ENCODE assay signal across 10 mouse cellular contexts in the genomic region with DNA sequence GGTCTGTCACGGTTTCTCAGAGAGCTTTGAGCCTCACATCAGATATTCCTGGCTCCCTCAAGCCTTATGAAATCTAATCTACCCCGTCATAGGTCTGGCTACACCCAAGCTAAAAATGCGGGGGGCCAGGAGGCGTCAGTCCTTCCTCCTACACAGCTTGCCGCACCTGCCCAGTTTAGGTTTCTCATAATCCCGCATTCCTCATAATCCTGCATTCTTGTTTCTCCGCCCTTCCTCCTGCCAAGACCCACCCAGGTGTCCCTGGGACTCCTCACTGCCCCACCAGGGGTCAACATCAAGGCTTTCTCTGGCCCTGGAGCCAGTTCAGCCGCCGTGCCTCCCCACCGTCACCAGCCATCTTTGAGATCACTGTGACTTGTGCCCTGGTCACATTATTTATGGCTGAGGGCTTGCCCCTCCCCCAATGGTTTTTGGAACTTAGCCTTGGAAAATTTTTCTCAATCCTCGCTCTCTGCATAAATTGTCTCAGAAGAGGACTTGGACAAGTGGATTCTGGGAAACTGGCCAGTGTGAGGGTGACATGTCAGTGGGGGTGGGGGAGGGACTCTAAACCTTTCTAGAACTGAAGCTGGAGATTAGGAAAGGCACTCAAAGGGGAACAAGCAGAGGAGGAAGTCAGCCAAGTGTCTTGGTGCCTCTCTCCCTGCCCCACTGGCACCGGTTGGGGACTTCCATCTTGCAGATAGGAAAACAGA. TPM values are rescaled to one million over a fixed set of nuclear protein-coding genes. Genes with fewer than 3 reads are reported as not detected.
DNase-seq lines count a peak whose midpoint lies in the region; ATAC-seq and TF ChIP-seq lines count a peak whose summit lies in the region.
"Had no signal": no experiment of that assay in that cellular context is flagged by ENCODE, and none has a peak within 500 bp of the region (broad histone marks: within the 10 kb centered on the region; RNA-seq: fewer than 3 reads in every experiment).

No protein-coding gene starts in this region.

- H3K9me3 ChIP-seq in forebrain, embryonic 13.5 days (replicated peaks), result no peaks in the 10 kb centered on the region
- no peaks in the 10 kb centered on the region for H3K9me3 ChIP-seq in forebrain, embryonic 12.5 days
- H3K9me3 ChIP-seq in heart, embryonic 16.5 days (replicated peaks; ENCODE audit: control insufficient read depth, low read length), result no peaks in the 10 kb centered on the region
- H3K9me3 ChIP-seq: neural tube, embryonic 12.5 days had no signal

- TF ChIP-seq CTCF in embryonic fibroblast, embryonic 13.5 days (IDR thresholded peaks at IDR 0.05; ENCODE audit: borderline replicate concordance, insufficient read depth, low read length), result no peak

- TF ChIP-seq POLR2A in embryonic fibroblast, embryonic 13.5 days (IDR thresholded peaks at IDR 0.05; ENCODE audit: low read depth, low read length), result no peak

- 0 out of 2 replicates have a peak overlapping the region, but pooled peaks have one; percentile 12 for H3K9ac ChIP-seq in forebrain, embryonic 13.5 days
- H3K9ac ChIP-seq in forebrain, embryonic 12.5 days, result no peak overlapping the region
- H3K9ac ChIP-seq in heart, embryonic 16.5 days (ENCODE audit: low read length), result no peak overlapping the region
- H3K9ac ChIP-seq: neural tube, embryonic 12.5 days had no signal

- H3K27ac ChIP-seq in forebrain, embryonic 13.5 days, result no peak overlapping the region
- H3K27ac ChIP-seq in forebrain, embryonic 12.5 days, result no peak overlapping the region
- H3K27ac ChIP-seq in embryonic fibroblast, embryonic 13.5 days (ENCODE audit: insufficient read depth, low read length), result peak overlapping the region; percentile 41
- H3K27ac ChIP-seq in heart, embryonic 16.5 days (ENCODE audit: low read length), result peak overlapping the region; percentile 66
- H3K27ac ChIP-seq: neural tube, embryonic 12.5 days had no signal

- H3K36me3 ChIP-seq in forebrain, embryonic 13.5 days (ENCODE audit: poor library complexity, severe bottlenecking), result no peaks in the 10 kb centered on the region
- H3K36me3 ChIP-seq in forebrain, embryonic 12.5 days (replicated peaks), result no peaks in the 10 kb centered on the region
- H3K36me3 ChIP-seq in heart, embryonic 16.5 days (ENCODE audit: control insufficient read depth, insufficient read depth), result no peaks in the 10 kb centered on the region
- H3K36me3 ChIP-seq: neural tube, embryonic 12.5 days had no signal

- peaks cover 2% of the 10 kb centered on the region; the same call in 1 of the 2 replicates for H3K27me3 ChIP-seq in forebrain, embryonic 13.5 days
- 0 out of 2 replicates have a peak, but pooled peaks cover 5% of the 10 kb centered on the region for H3K27me3 ChIP-seq in forebrain, embryonic 12.5 days
- H3K27me3 ChIP-seq in heart, embryonic 16.5 days (ENCODE audit: control insufficient read depth, insufficient read depth, low read length), result peaks cover 8% of the 10 kb centered on the region
- H3K27me3 ChIP-seq: neural tube, embryonic 12.5 days had no signal

- ATAC-seq in forebrain, embryonic 13.5 days, result 0 out of 2 replicates have a peak, but pooled peaks have one; percentile 28
- no peak for ATAC-seq in forebrain, embryonic 12.5 days (ENCODE audit: low FRiP score)
- peak; percentile 25; the same call in 1 of the 2 replicates for ATAC-seq in heart, embryonic 16.5 days (replicated peaks; ENCODE audit: extremely low read depth, insufficient read depth, low FRiP score)
- ATAC-seq in megakaryocyte progenitor cell, adult 5-6 weeks (replicated peaks; ENCODE audit: poor library complexity), result peak; percentile 73

- WGBS in forebrain, embryonic 13.5 days, result 45% methylated on average over 12 of the region's 12 CpGs
- 44% methylated on average over 12 of the region's 12 CpGs for WGBS in forebrain, embryonic 12.5 days
- 38% methylated on average over 12 of the region's 12 CpGs for WGBS in heart, embryonic 16.5 days

- H3K4me2 ChIP-seq in forebrain, embryonic 13.5 days, result no peak overlapping the region
- no peak overlapping the region for H3K4me2 ChIP-seq in forebrain, embryonic 12.5 days
- peak overlapping the region; percentile 10 for H3K4me2 ChIP-seq in heart, embryonic 16.5 days (ENCODE audit: low read depth, low read length)
- H3K4me2 ChIP-seq: neural tube, embryonic 12.5 days had no signal

- H3K4me1 ChIP-seq in forebrain, embryonic 13.5 days, result peaks cover 27% of the 10 kb centered on the region
- peaks cover 21% of the 10 kb centered on the region for H3K4me1 ChIP-seq in forebrain, embryonic 12.5 days
- H3K4me1 ChIP-seq in embryonic fibroblast, embryonic 13.5 days (ENCODE audit: control insufficient read depth, insufficient read depth, low read length), result peaks cover 3% of the 10 kb centered on the region; the same call in 1 of the 2 replicates
- H3K4me1 ChIP-seq in heart, embryonic 16.5 days (ENCODE audit: control insufficient read depth, insufficient read depth, low read length), result peaks cover 33% of the 10 kb centered on the region

- DNase-seq in adrenal gland, adult 18-20 months (ENCODE audit: low spot score in 2 of 2), result peak; percentile 57
- peak; percentile 35 to 42 for DNase-seq in layer of hippocampus, postnatal 14 days (ENCODE audit: low spot score in 2 of 2)
- no peak for DNase-seq in c-Kit-positive CD71-positive TER-119-positive erythroid progenitor cells, embryonic 14.5 days (ENCODE audit: low spot score)

- H3K4me3 ChIP-seq in forebrain, embryonic 13.5 days, result no peak overlapping the region
- H3K4me3 ChIP-seq in forebrain, embryonic 12.5 days (replicated peaks), result no peak overlapping the region
- H3K4me3 ChIP-seq in embryonic fibroblast, embryonic 13.5 days (ENCODE audit: insufficient read depth, low read length), result no peak overlapping the region
- no peak overlapping the region for H3K4me3 ChIP-seq in heart, embryonic 16.5 days (ENCODE audit: low read length)
- H3K4me3 ChIP-seq: erythroblast, embryonic 14.5 days; neural tube, embryonic 12.5 days had no signal

RNA-seq across cellular contexts. Expression of gene Bcdin3d, which starts 23.2 kb away (rescaled TPM):
- polyA plus RNA-seq in forebrain, embryonic 13.5 days (2015; fragmentation: Nextera tagmentation; extraction: Ambion mirVana), result 24.7 and 25.4 TPM in 2 replicates
- 21.5 and 25.0 TPM in 2 replicates for polyA plus RNA-seq in forebrain, embryonic 12.5 days (2016; fragmentation: Nextera tagmentation; extraction: Ambion mirVana)
- total RNA-seq in adrenal gland, adult 18-20 months (2021), result 1 to 10 TPM; 4.6 to 4.7 TPM
- 3.5 and 5.8 TPM in 2 replicates for polyA plus RNA-seq in embryonic fibroblast, embryonic 13.5 days (2011; ENCODE audit: insufficient read length, low read depth, missing spikeins)
- 12.5 and 13.0 TPM in 2 replicates for polyA plus RNA-seq in heart, embryonic 16.5 days (2015; fragmentation: Nextera tagmentation; extraction: Ambion mirVana)
- total RNA-seq in layer of hippocampus, postnatal 14 days (2021), result 1 to 10 TPM; 4.3 to 5.0 TPM
- total RNA-seq in megakaryocyte progenitor cell, adult 5-6 weeks (2015), result 3.9 and 5.6 TPM in 2 replicates
- total RNA-seq in megakaryocyte progenitor cell, adult 5-6 weeks (2017), result 3.7 and 6.2 TPM in 2 replicates

RNA-seq across cellular contexts. Expression of gene Faim2, which starts 30.3 kb away (rescaled TPM):
- polyA plus RNA-seq in forebrain, embryonic 13.5 days (2015; fragmentation: Nextera tagmentation; extraction: Ambion mirVana), result 5.5 and 8.1 TPM in 2 replicates
- polyA plus RNA-seq in forebrain, embryonic 12.5 days (2016; fragmentation: Nextera tagmentation; extraction: Ambion mirVana), result 1.6 and 1.9 TPM in 2 replicates
- 10 to 100 TPM; 28.9 to 31.6 TPM for total RNA-seq in adrenal gland, adult 18-20 months (2021)
- polyA plus RNA-seq in embryonic fibroblast, embryonic 13.5 days (2011; ENCODE audit: insufficient read length, low read depth, missing spikeins), result 1.4 TPM in 1 of 2 replicates, not detected in the other
- 0.40 and 0.56 TPM in 2 replicates for polyA plus RNA-seq in heart, embryonic 16.5 days (2015; fragmentation: Nextera tagmentation; extraction: Ambion mirVana)
- total RNA-seq in layer of hippocampus, postnatal 14 days (2021), result 100 to 1,000 TPM; 145 to 153 TPM
- 0.39 and 0.56 TPM in 2 replicates for total RNA-seq in megakaryocyte progenitor cell, adult 5-6 weeks (2015)
- total RNA-seq in megakaryocyte progenitor cell, adult 5-6 weeks (2017), result 0.10 and 0.17 TPM in 2 replicates
- polyA plus RNA-seq: erythroblast, embryonic 14.5 days had no signal

RNA-seq across cellular contexts. Expression of gene Nckap5l, which starts 40.1 kb away (rescaled TPM):
- 9.3 and 13.4 TPM in 2 replicates for polyA plus RNA-seq in forebrain, embryonic 13.5 days (2015; fragmentation: Nextera tagmentation; extraction: Ambion mirVana)
- 11.8 and 12.0 TPM in 2 replicates for polyA plus RNA-seq in forebrain, embryonic 12.5 days (2016; fragmentation: Nextera tagmentation; extraction: Ambion mirVana)
- 10 to 100 TPM; 14.1 to 18.7 TPM for total RNA-seq in adrenal gland, adult 18-20 months (2021)
- 11.6 and 18.6 TPM in 2 replicates for polyA plus RNA-seq in embryonic fibroblast, embryonic 13.5 days (2011; ENCODE audit: insufficient read length, low read depth, missing spikeins)
- 6.6 and 7.9 TPM in 2 replicates for polyA plus RNA-seq in heart, embryonic 16.5 days (2015; fragmentation: Nextera tagmentation; extraction: Ambion mirVana)
- 10 to 100 TPM; 29.1 to 34.9 TPM for total RNA-seq in layer of hippocampus, postnatal 14 days (2021)
- 4.0 and 9.7 TPM in 2 replicates for total RNA-seq in megakaryocyte progenitor cell, adult 5-6 weeks (2015)
- 0.17 and 2.2 TPM in 2 replicates for total RNA-seq in megakaryocyte progenitor cell, adult 5-6 weeks (2017)

Comparison
In these comparisons a context has a peak if more than half of its experiments do, and no peak if none do; other contexts are left out.
1. H3K27ac ChIP-seq: peak in embryonic fibroblast, embryonic 13.5 days (single experiment) and heart, embryonic 16.5 days (single experiment); none in forebrain, embryonic 13.5 days (single experiment) and forebrain, embryonic 12.5 days (single experiment).